Comparison of ENCODE assay signal across 8 mouse cellular contexts in the genomic region with DNA sequence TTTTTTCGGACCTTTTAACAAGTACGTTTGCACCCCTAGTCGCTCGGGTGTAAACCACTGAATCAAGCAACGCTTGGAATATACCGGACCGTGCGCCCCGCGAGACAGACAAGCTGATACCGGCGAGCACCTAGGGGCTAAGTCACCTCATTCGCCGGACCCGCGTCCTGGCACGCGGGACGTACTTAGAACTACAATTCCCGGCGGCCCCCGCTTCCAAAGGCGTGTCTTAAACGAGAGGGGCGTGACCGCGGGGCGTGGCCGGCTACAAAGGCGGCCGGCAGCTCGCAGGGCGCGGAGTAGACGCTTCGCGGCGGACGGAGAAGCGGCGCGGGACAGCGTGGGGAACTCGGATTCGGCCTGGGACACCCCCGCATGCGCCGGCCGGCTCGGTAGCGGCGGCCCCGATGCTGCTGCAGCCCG. TPM values are rescaled to one million over a fixed set of nuclear protein-coding genes. Genes with fewer than 3 reads are reported as not detected.
DNase-seq lines count a peak whose midpoint lies in the region; ATAC-seq and TF ChIP-seq lines count a peak whose summit lies in the region.

No protein-coding gene starts in this region.

- TF ChIP-seq EP300 in lung, postnatal 0 days (IDR thresholded peaks at IDR 0.05), result no peak

- DNase-seq in NIH3T3 (ENCODE audit: low read depth), result peak; percentile 95
- peak; percentile 92 for DNase-seq in cerebellum, adult 9-11 months
- DNase-seq in frontal cortex, adult 2 months (ENCODE audit: extremely low spot score in 1 of 2, low spot score in 1 of 2), result peak; percentile 74 to 93
- peak; percentile 97 for DNase-seq in hindbrain, embryonic 11.5 days (ENCODE audit: low spot score)
- DNase-seq in layer of hippocampus, postnatal 10 days (ENCODE audit: low spot score in 2 of 2), result peak; percentile 92 to 94
- peak; percentile 93 for DNase-seq in lung, postnatal 0 days (ENCODE audit: low spot score)
- DNase-seq in ovary, postnatal 10 days (ENCODE audit: low spot score), result peak; percentile 78
- DNase-seq in thymus, postnatal 0 days (ENCODE audit: low spot score), result peak; percentile 93

- H3K9ac ChIP-seq in hindbrain, embryonic 11.5 days (ENCODE audit: low read depth, low read length), result peak overlapping the region; percentile 79
- peak overlapping the region; percentile 34 for H3K9ac ChIP-seq in lung, postnatal 0 days (replicated peaks; ENCODE audit: low read depth)

- under 1% methylated on average over 54 of the region's 54 CpGs for WGBS in hindbrain, embryonic 11.5 days
- 1% methylated on average over 40 of the region's 54 CpGs for WGBS in lung, postnatal 0 days

- H3K4me3 ChIP-seq in hindbrain, embryonic 11.5 days (ENCODE audit: low read depth, low read length), result peak overlapping the region; percentile 89
- H3K4me3 ChIP-seq in lung, postnatal 0 days (ENCODE audit: low read depth, low read length), result peak overlapping the region; percentile 77

- TF ChIP-seq CTCF in lung, postnatal 0 days (IDR thresholded peaks at IDR 0.05), result no peak

- H3K36me3 ChIP-seq in hindbrain, embryonic 11.5 days (ENCODE audit: control insufficient read depth, insufficient read depth, low read length), result no peaks in the 10 kb centered on the region
- H3K36me3 ChIP-seq in lung, postnatal 0 days (ENCODE audit: insufficient read depth, low read length), result no peaks in the 10 kb centered on the region

- peak overlapping the region; percentile 93 for H3K4me2 ChIP-seq in hindbrain, embryonic 11.5 days (replicated peaks; ENCODE audit: low read depth, low read length)
- H3K4me2 ChIP-seq in lung, postnatal 0 days (replicated peaks; ENCODE audit: low read depth, low read length), result peak overlapping the region; percentile 94

- H3K27ac ChIP-seq in hindbrain, embryonic 11.5 days (ENCODE audit: low read depth, low read length), result peak overlapping the region; percentile 80
- no peak overlapping the region for H3K27ac ChIP-seq in lung, postnatal 0 days (ENCODE audit: low read length)

- peak; percentile 82 for ATAC-seq in hindbrain, embryonic 11.5 days (ENCODE audit: low FRiP score)
- ATAC-seq in lung, postnatal 0 days, result peak; percentile 83

- H3K4me1 ChIP-seq in hindbrain, embryonic 11.5 days (replicated peaks; ENCODE audit: control insufficient read depth, insufficient read depth, low read length), result peaks cover 24% of the 10 kb centered on the region
- peaks cover 18% of the 10 kb centered on the region for H3K4me1 ChIP-seq in lung, postnatal 0 days (ENCODE audit: insufficient read depth, low read depth, low read length)

- peaks cover 19% of the 10 kb centered on the region for H3K27me3 ChIP-seq in hindbrain, embryonic 11.5 days (ENCODE audit: control insufficient read depth, insufficient read depth, low read length)
- H3K27me3 ChIP-seq in lung, postnatal 0 days (replicated peaks; ENCODE audit: insufficient read depth, low read length), result no peaks in the 10 kb centered on the region

- no peaks in the 10 kb centered on the region for H3K9me3 ChIP-seq in hindbrain, embryonic 11.5 days (ENCODE audit: control insufficient read depth, low read length)
- H3K9me3 ChIP-seq in lung, postnatal 0 days (ENCODE audit: low read length), result no peaks in the 10 kb centered on the region

RNA-seq across cellular contexts. Expression of a gene that starts 1.3 kb away (rescaled TPM):
- polyA plus RNA-seq in frontal cortex, adult 2 months (2012; rRNA removed), result 5.1 and 6.8 TPM in 2 replicates
- 57.0 and 63.3 TPM in 2 replicates for polyA plus RNA-seq in hindbrain, embryonic 11.5 days (2014; fragmentation: Nextera tagmentation; extraction: Ambion mirVana)
- total RNA-seq in layer of hippocampus, postnatal 10 days (2021), result 1 to 10 TPM; 4.4 to 6.3 TPM
- 12.8 and 15.2 TPM in 2 replicates for polyA plus RNA-seq in lung, postnatal 0 days (2015; fragmentation: Nextera tagmentation; extraction: Ambion mirVana)
- 144 and 151 TPM in 2 replicates for polyA plus RNA-seq in thymus, postnatal 0 days (2015; fragmentation: Nextera tagmentation; extraction: Ambion mirVana)

RNA-seq across cellular contexts. Expression of a gene that starts 21.7 kb away (rescaled TPM):
- polyA plus RNA-seq in frontal cortex, adult 2 months (2012; rRNA removed), result 69.7 and 82.4 TPM in 2 replicates
- polyA plus RNA-seq in hindbrain, embryonic 11.5 days (2014; fragmentation: Nextera tagmentation; extraction: Ambion mirVana), result 134 TPM in 2 replicates
- total RNA-seq in layer of hippocampus, postnatal 10 days (2021), result 10 to 100 TPM; 75.3 to 83.2 TPM
- polyA plus RNA-seq in lung, postnatal 0 days (2015; fragmentation: Nextera tagmentation; extraction: Ambion mirVana), result 64.3 and 68.6 TPM in 2 replicates
- polyA plus RNA-seq in thymus, postnatal 0 days (2015; fragmentation: Nextera tagmentation; extraction: Ambion mirVana), result 138 and 142 TPM in 2 replicates

RNA-seq across cellular contexts. Expression of a gene that starts 44.1 kb away (rescaled TPM):
- 0.76 and 1.0 TPM in 2 replicates for polyA plus RNA-seq in frontal cortex, adult 2 months (2012; rRNA removed)
- polyA plus RNA-seq in hindbrain, embryonic 11.5 days (2014; fragmentation: Nextera tagmentation; extraction: Ambion mirVana), result 0.71 and 0.74 TPM in 2 replicates
- total RNA-seq in layer of hippocampus, postnatal 10 days (2021), result under 1 TPM; 0.09 to 0.80 TPM
- not detected in 2 replicates for polyA plus RNA-seq in lung, postnatal 0 days (2015; fragmentation: Nextera tagmentation; extraction: Ambion mirVana)
- 66.2 and 75.4 TPM in 2 replicates for polyA plus RNA-seq in thymus, postnatal 0 days (2015; fragmentation: Nextera tagmentation; extraction: Ambion mirVana)

Comparison
In these comparisons a context has a peak if more than half of its experiments do, and no peak if none do; other contexts are left out.
1. RNA of a gene that starts 44.1 kb away (polyA plus RNA-seq): 66.2 to 75.4 TPM in thymus, postnatal 0 days; 0.76 to 1.0 TPM in frontal cortex, adult 2 months, 0.71 to 0.74 TPM in hindbrain, embryonic 11.5 days and not detected in lung, postnatal 0 days; every median in the first group is over 10 times any median in the second.
2. Peak in every context shown above with its lines, with median percentiles within 50 percentile points of each other: DNase-seq.